Mouse (Mus musculus) thymus, adult 2 months (tissue): ENCODE data around the gene Sox1. TPM values are rescaled to one million over a fixed set of nuclear protein-coding genes. Genes with fewer than 3 reads are reported as not detected.

Experiments used
- DNase-seq: peaks from one replicate; pipeline ENCODE4 v3.0.0; 2021
- H3K27ac ChIP-seq: fragments of 200-500 bp; 2 replicates; pipeline ENCODE4 v1.5.1; 2012; ENCODE audit warnings: low read length, control low read depth; ENCODE audit not compliant: control insufficient read depth, insufficient read depth
- H3K27me3 ChIP-seq: fragments of 200-500 bp; 2 replicates; pipeline ENCODE4 v1.6.1; 2012; ENCODE audit warnings: mild to moderate bottlenecking, low read length, moderate library complexity, mixed read lengths; ENCODE audit not compliant: control insufficient read depth, insufficient read depth
- H3K36me3 ChIP-seq: fragments of 200-500 bp; 2 replicates; pipeline ENCODE4 v1.6.1; 2012; ENCODE audit warnings: mild to moderate bottlenecking, low read length, moderate library complexity; ENCODE audit not compliant: control insufficient read depth, insufficient read depth
- H3K4me1 ChIP-seq: fragments of 200-500 bp; replicated peaks from 2 replicates; pipeline ENCODE4 v1.6.1; 2012; ENCODE audit warnings: low read length; ENCODE audit not compliant: control insufficient read depth, insufficient read depth
- H3K4me3 ChIP-seq: fragments of 200-500 bp; 2 replicates; pipeline ENCODE4 v1.5.1; 2012; ENCODE audit warnings: mild to moderate bottlenecking, low read length, control low read depth, moderate library complexity; ENCODE audit not compliant: control insufficient read depth, insufficient read depth
- CTCF ChIP-seq: fragments of 200-500 bp; IDR thresholded peaks from 2 replicates; pipeline ENCODE4 v1.5.1; 2012; ENCODE audit warnings: mild to moderate bottlenecking, control low read depth, low read length, moderate library complexity, borderline replicate concordance; ENCODE audit not compliant: control insufficient read depth, poor library complexity, insufficient read depth; ENCODE audit errors: extremely low read depth
- POLR2A ChIP-seq: fragments of 200-500 bp; IDR thresholded peaks from 2 replicates; pipeline ENCODE4 v1.6.1; 2012; ENCODE audit warnings: mild to moderate bottlenecking, low read length, control low read depth, moderate library complexity; ENCODE audit not compliant: control insufficient read depth, poor library complexity, insufficient read depth; ENCODE audit errors: extremely low read depth
- WGBS: fragments of 180-500 bp; shearing (Covaris S2); methylation state at CpG from one replicate; pipeline ENCODE4 v1.1.7; 2018; 5-methylcytosine and 5-hydroxymethylcytosine counted together
- polyA plus RNA-seq: library from polyadenylated mRNA; depleted of rRNA; stranded (reverse); fragments of >200 nt; gene quantifications from 2 replicates; pipeline ENCODE4 v1.2.3, GENCODE M21; 2012

Sox1 gene
- polyA plus RNA-seq, 1 experiment: not detected

DNA sequence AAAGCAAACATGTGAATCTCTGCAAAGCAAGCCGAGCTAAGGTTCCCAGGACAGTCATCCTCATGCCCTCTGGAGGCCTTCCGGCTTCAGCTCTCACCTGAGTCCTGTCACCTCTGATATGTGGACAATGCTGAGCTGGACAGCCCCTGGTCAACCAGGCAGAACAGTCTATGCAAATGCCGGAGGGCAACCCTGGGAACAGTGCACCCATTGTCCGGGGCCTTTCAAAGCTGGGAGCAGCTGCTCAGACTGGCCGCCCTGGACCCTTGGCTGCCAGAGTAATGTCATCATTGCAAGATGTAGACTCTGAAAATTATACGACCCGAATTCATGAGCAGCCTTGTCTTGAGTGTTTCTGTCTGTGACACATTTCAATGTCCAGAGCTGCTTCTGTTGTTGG, 37.5 kb downstream of the Sox1 start:
- no peak overlapping the region for H3K27ac ChIP-seq
- WGBS: 89% methylated on average over 7 of the region's 7 CpGs
- no peak overlapping the region for H3K4me3 ChIP-seq
- TF ChIP-seq POLR2A: no peak
- no peak for TF ChIP-seq CTCF
- DNase-seq: no peak
- H3K36me3 ChIP-seq: no peaks in the 10 kb centered on the region
- H3K27me3 ChIP-seq: peaks cover 8% of the 10 kb centered on the region; the same call in 1 of the 2 replicates
- no peaks in the 10 kb centered on the region for H3K4me1 ChIP-seq

DNA sequence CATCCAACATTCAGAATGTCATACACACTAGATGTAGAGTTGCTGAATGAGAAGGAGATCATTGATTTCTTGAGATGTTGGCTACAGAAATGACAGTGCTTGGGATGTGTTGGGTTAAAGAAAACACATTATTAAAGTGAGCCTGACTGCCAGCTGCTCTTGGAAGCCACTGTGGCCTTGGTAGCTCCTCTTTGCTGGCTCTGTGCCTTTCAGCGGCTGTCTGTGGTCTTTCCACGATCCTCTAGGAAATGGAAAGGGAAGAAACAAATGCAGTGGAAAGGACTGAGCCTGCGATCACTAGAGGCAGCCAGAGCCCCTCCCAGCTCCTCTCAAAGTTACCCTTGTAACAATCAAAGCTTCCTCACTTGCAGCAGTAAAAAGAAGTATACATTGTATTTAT, 39.7 kb downstream of the Sox1 start:
- DNase-seq: no peak
- WGBS: 70% methylated on average over 3 of the region's 3 CpGs
- TF ChIP-seq POLR2A (no peak), CTCF (no peak)
- H3K36me3 ChIP-seq: no peaks in the 10 kb centered on the region
- no peaks in the 10 kb centered on the region for H3K4me1 ChIP-seq
- peaks cover 4% of the 10 kb centered on the region; the same call in 1 of the 2 replicates for H3K27me3 ChIP-seq
- no peak overlapping the region for H3K4me3 ChIP-seq
- H3K27ac ChIP-seq: no peak overlapping the region

DNA sequence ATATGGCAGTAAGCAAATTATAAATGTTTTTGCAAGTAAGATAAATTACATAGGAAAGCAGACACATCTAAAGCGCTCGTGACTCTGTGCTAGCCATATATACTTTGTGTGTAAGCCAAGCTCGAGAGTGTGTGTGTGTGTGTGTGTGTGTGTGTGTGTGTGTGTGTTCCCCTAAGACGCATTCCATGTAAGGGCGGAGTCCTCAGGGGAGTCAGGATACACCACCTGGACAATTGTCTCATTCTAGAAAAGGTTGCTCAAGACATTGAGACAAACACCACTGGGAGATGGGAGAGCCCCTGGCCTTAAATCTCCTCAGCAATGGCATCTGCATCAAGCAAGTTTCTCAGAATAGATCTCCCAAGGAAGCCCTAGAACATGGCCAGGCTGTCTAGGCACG, 42.9 kb downstream of the Sox1 start:
- TF ChIP-seq POLR2A (no peak), CTCF (no peak)
- 81% methylated on average over 6 of the region's 6 CpGs for WGBS

DNA sequence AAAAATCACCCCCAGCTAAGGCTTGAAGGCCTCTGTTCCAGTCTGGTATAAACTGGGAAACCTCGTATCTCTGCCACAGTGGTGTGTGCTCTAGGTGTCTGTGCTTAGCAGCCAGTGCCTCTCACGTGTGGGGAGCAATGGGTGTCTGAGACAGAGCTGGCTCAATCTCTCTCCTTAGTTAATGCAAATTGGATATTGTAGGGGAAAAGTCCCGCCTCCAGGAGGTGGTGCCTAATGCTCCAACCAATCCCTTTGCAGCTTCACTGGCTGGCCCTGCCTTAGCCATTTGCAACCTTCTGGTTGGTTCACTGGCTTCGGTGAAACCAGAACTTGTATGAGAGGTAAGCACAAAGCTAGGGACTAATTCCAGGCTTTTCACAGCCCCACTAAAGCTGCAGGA, 43.9 kb downstream of the Sox1 start:
- no peak for DNase-seq
- WGBS: 42% methylated on average over 4 of the region's 4 CpGs
- Histone ChIP-seq H3K4me3 (no peak overlapping the region), H3K36me3 (no peaks in the 10 kb centered on the region), H3K27me3 (no peaks in the 10 kb centered on the region), H3K4me1 (no peaks in the 10 kb centered on the region), H3K27ac (no peak overlapping the region)
- TF ChIP-seq POLR2A: no peak
- no peak for TF ChIP-seq CTCF

More for the DNA sequence above, 42.9 kb downstream of the Sox1 start:
- no peaks in the 10 kb centered on the region for H3K36me3 ChIP-seq
- no peak overlapping the region for H3K4me3 ChIP-seq
- no peak for DNase-seq
- no peaks in the 10 kb centered on the region for H3K27me3 ChIP-seq
- no peaks in the 10 kb centered on the region for H3K4me1 ChIP-seq
- no peak overlapping the region for H3K27ac ChIP-seq

DNA sequence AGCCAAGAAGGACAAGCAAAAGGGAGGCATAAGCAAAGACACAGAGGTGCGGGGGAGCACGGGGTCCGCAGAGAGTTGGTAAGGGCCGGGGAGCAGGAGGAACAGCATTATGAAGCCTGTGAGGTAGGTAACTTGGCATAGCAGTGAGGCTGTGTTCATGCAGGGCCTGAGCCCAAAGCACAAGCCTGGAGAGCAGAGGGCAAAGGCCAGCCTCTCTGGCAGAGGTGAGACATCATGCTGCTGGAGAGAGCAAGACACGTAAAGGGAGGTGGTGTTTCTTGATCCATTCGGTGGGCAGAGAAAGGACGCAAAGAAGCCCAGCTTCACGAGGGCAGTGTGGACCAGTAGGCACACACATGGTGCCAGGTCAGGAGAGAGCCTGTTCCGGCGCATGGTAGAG, 44.8 kb downstream of the Sox1 start:
- WGBS: 94% methylated on average over 10 of the region's 10 CpGs
- no peak for DNase-seq
- Histone ChIP-seq H3K36me3 (no peaks in the 10 kb centered on the region), H3K27ac (no peak overlapping the region), H3K4me3 (no peak overlapping the region), H3K4me1 (no peaks in the 10 kb centered on the region), H3K27me3 (no peaks in the 10 kb centered on the region)
- TF ChIP-seq POLR2A (no peak), CTCF (no peak)

DNA sequence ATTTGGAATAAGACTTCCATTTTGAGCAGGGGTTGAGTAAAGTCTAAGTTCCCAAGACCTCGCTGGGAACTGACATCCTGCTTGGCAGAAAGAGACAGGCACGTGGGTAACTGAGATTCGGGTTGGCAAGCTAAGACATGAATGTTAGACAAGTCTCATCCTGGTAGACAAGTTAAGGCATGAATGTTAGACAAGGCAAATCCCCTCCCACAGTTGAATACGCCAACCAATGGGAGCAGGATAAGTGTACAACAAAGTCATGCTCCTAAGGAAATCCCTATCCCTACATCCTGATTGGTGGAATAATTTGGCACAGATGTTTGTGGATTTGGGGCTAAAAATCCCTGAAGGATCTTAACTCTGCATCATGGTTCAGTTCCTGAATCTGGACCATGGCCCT, 45.9 kb downstream of the Sox1 start:
- Histone ChIP-seq H3K27me3 (no peaks in the 10 kb centered on the region), H3K4me1 (no peaks in the 10 kb centered on the region), H3K36me3 (no peaks in the 10 kb centered on the region), H3K27ac (no peak overlapping the region), H3K4me3 (no peak overlapping the region)
- DNase-seq: no peak
- TF ChIP-seq CTCF: no peak
- no peak for TF ChIP-seq POLR2A
- 93% methylated on average over 4 of the region's 4 CpGs for WGBS

DNA sequence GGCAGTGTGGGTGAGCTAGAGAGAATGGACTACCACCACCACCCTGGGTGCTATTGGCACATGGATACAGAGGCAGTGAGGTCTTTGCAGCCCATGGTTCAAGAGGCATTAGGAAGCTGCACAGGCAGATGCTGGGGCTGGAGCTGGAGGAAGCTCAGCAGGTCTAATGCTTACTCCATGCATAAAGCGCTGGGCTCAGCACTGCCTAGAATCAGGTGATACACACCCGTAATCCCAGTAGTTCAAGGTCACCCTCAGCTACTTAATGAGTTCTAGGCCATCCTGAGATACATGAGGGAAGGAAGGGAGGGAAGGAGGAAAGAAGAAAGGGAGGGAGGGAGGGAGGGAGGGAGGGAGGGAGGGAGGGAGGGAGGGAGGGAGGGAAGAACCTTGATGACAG, 50.2 kb downstream of the Sox1 start:
- H3K36me3 ChIP-seq: no peaks in the 10 kb centered on the region
- H3K4me3 ChIP-seq: no peak overlapping the region
- H3K27ac ChIP-seq: no peak overlapping the region
- no peak for DNase-seq
- 58% methylated on average over 2 of the region's 2 CpGs for WGBS
- no peak for TF ChIP-seq CTCF
- no peak for TF ChIP-seq POLR2A
- no peaks in the 10 kb centered on the region for H3K4me1 ChIP-seq
- H3K27me3 ChIP-seq: no peaks in the 10 kb centered on the region
